Mouse (Mus musculus): ENCODE measurements at regions not wholly inside any gene's neighbourhood (a gene's known extent, or its start where the extent isn't known, plus 50 kb on each side); places are given as distances from the start of the nearest gene placed in this dataset.

DNA sequence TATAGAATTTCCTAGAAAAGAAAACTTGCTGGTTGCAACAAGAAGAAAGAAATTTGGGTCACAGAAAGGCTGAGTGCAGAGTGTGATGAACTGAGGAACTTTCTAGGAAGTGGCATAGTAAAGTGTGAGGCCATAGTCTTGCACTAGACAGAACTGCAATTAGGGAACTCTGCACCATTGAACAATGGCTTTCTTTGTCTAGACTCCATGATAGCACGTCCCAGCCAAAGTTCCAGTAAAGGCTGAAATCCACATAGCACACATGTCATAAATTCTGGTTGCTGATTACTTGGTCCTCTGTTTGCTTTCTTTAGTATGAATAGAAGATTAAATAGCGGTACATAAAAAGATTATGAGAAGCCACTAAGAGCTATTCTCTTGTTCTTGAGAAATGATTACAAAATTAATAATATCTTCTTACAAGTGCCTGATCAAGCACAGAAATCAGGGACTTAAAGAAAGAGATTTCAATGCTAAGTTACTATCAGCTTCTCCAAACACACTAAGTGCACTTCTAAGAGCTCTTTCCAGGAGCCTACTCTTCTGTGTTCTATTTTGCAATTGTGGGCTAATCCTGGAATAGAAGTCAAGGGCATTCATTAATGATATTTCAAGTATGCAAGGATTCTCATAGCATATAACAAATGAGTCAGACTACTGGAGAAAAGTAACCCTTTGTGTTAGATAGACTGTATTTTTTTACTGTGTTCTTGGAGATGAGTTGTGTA is 3233.4 kb upstream of the Gm6569 start:
- Histone ChIP-seq H3K9me3 (ENCODE audit: low read length) (no peaks in the 10 kb centered on the region), H3K36me3 (ENCODE audit: insufficient read depth) (no peaks in the 10 kb centered on the region), H3K27ac (ENCODE audit: low read depth, low read length) (no peak overlapping the region), H3K4me2 (ENCODE audit: low read depth) (no peak overlapping the region), H3K9ac (no peak overlapping the region), H3K27me3 (ENCODE audit: insufficient read depth, low read length) (no peaks in the 10 kb centered on the region), H3K4me1 (ENCODE audit: insufficient read depth) (no peaks in the 10 kb centered on the region), H3K4me3 (ENCODE audit: low read depth, low read length) (no peak overlapping the region)
- no peak for TF ChIP-seq CTCF (IDR thresholded peaks at IDR 0.05; ENCODE audit: low read depth)
- ATAC-seq (no peak), DNase-seq (no peak)
- WGBS: 56% methylated on average over 2 of the region's 2 CpGs

DNA sequence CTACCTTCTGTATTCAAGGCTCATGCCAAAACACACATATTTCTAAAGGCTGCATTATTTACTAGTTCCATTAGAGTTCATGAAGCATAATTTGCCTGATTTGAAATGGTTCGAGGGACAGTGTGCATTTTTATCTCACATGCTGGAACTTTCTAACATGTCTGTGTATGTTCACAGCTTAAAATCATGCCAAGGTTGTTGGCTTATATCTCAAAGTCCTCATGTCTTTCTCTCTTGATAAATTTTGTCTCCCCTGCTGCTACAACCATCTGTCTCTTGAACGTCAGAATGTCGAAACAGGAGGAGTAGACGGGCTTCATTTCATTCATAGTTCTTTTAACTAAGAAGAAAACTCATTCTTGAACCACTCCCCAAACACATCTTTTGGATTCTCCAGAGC is 3229.1 kb upstream of the Gm6569 start:
- Histone ChIP-seq H3K27ac (ENCODE audit: low read depth, low read length) (no peak overlapping the region), H3K9me3 (ENCODE audit: low read length) (no peaks in the 10 kb centered on the region), H3K4me2 (ENCODE audit: low read depth) (no peak overlapping the region), H3K9ac (no peak overlapping the region), H3K4me3 (ENCODE audit: low read depth, low read length) (no peak overlapping the region), H3K36me3 (ENCODE audit: insufficient read depth) (no peaks in the 10 kb centered on the region), H3K4me1 (ENCODE audit: insufficient read depth) (no peaks in the 10 kb centered on the region), H3K27me3 (ENCODE audit: insufficient read depth, low read length) (no peaks in the 10 kb centered on the region)
- no peak for TF ChIP-seq CTCF (IDR thresholded peaks at IDR 0.05; ENCODE audit: low read depth)
- ATAC-seq (no peak; the same call in 1 of the 2 replicates), DNase-seq (peak; percentile 74)
- 55% methylated on average over 4 of the region's 4 CpGs for whole genome bisulfite sequencing

DNA sequence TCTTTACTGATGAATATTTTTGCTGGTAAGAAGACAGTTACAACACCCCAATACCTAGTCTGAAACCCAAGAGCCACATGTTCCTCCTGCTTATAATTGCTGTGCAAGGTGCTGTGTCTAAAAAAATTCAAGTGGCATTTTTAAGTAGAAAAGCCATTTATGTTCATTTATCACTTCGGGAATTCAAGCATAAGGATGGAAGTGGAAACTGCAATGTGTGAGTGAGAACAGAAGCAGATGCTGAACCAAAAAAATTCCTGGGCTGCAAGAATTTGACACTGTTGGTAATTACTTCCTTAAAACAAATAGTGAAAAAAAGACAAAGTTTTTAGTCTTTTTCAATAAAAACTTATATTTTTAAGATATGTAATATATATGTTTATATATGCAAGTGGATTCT is 3227.5 kb upstream of the Gm6569 start:
- no peak overlapping the region for H3K4me3 ChIP-seq (ENCODE audit: low read depth, low read length)
- no peak overlapping the region for H3K9ac ChIP-seq
- 62% methylated on average over 1 of the region's 1 CpGs for WGBS
- DNase-seq: peak; percentile 55
- no peak overlapping the region for H3K4me2 ChIP-seq (ENCODE audit: low read depth)
- no peak for TF ChIP-seq CTCF (IDR thresholded peaks at IDR 0.05; ENCODE audit: low read depth)
- no peaks in the 10 kb centered on the region for H3K9me3 ChIP-seq (ENCODE audit: low read length)
- H3K27me3 ChIP-seq (ENCODE audit: insufficient read depth, low read length): no peaks in the 10 kb centered on the region
- no peak overlapping the region for H3K27ac ChIP-seq (ENCODE audit: low read depth, low read length)
- no peaks in the 10 kb centered on the region for H3K4me1 ChIP-seq (ENCODE audit: insufficient read depth)
- no peak for ATAC-seq
- H3K36me3 ChIP-seq (ENCODE audit: insufficient read depth): no peaks in the 10 kb centered on the region

DNA sequence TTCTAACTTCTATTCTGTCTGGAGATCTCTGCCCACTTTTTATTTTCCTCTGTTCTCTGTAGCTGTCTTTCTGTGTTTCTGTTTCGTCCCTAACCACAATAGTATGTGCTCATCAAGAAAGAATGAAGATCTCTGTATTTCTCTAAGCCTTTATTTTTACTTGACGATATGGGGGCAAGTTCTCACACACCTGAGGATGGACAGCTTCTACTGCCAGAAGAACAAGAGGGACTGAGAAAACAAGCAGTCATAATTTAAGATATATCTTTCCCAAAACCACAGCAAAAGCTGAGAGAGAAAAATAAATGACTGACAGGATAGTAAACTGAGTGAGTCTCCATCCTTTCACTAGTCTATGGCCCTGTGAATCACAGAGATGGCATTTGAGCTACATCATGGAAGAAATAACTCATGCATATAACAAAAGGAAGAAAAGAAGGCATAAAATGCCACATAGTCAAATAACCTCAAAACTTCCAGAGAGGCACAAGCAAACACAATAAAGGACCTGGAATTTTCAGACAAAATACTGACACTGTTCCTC is 3216.2 kb upstream of the Gm6569 start:
- 77% methylated on average over 2 of the region's 2 CpGs for WGBS
- no peaks in the 10 kb centered on the region for H3K27me3 ChIP-seq (ENCODE audit: insufficient read depth, low read length)
- H3K9ac ChIP-seq: no peak overlapping the region
- ATAC-seq (no peak), DNase-seq (no peak)
- H3K4me2 ChIP-seq (ENCODE audit: low read depth): no peak overlapping the region
- H3K27ac ChIP-seq (ENCODE audit: low read depth, low read length): no peak overlapping the region
- H3K4me3 ChIP-seq (ENCODE audit: low read depth, low read length): no peak overlapping the region
- H3K36me3 ChIP-seq (ENCODE audit: insufficient read depth): no peaks in the 10 kb centered on the region
- no peaks in the 10 kb centered on the region for H3K4me1 ChIP-seq (ENCODE audit: insufficient read depth)
- H3K9me3 ChIP-seq (ENCODE audit: low read length): no peaks in the 10 kb centered on the region
- TF ChIP-seq CTCF (IDR thresholded peaks at IDR 0.05; ENCODE audit: low read depth): no peak

DNA sequence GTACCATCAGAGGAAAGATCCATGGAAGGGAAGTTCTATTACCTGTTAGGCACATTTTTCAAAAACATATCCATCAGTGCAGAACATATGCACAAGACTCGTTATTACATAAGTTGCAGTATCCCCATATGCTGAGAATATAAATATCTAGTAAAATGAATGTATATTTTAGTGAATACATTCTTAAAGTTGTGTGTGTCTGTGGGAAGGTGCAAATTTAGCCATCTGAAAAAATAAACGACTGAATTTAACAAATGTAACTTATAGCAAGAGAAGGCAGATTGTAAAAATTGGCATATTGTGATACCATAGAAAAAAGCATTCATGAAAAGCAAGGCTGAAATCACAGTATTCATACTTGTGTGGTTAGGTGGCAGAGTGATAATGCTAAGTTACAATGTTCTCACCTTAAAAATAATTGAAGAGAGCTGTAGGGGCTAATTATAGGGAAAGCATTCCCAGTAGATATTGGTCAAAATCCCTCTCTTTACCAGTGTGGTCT is 3193.3 kb upstream of the Gm6569 start:
- Histone ChIP-seq H3K4me2 (ENCODE audit: low read depth) (no peak overlapping the region), H3K4me3 (ENCODE audit: low read depth, low read length) (no peak overlapping the region), H3K36me3 (ENCODE audit: insufficient read depth) (no peaks in the 10 kb centered on the region), H3K27me3 (ENCODE audit: insufficient read depth, low read length) (no peaks in the 10 kb centered on the region), H3K9ac (no peak overlapping the region), H3K9me3 (ENCODE audit: low read length) (no peaks in the 10 kb centered on the region), H3K27ac (ENCODE audit: low read depth, low read length) (no peak overlapping the region), H3K4me1 (ENCODE audit: insufficient read depth) (no peaks in the 10 kb centered on the region)
- no peak for TF ChIP-seq CTCF (IDR thresholded peaks at IDR 0.05; ENCODE audit: low read depth)
- DNase-seq (no peak), ATAC-seq (no peak)
- 71% methylated on average over 2 of the region's 2 CpGs for WGBS

DNA sequence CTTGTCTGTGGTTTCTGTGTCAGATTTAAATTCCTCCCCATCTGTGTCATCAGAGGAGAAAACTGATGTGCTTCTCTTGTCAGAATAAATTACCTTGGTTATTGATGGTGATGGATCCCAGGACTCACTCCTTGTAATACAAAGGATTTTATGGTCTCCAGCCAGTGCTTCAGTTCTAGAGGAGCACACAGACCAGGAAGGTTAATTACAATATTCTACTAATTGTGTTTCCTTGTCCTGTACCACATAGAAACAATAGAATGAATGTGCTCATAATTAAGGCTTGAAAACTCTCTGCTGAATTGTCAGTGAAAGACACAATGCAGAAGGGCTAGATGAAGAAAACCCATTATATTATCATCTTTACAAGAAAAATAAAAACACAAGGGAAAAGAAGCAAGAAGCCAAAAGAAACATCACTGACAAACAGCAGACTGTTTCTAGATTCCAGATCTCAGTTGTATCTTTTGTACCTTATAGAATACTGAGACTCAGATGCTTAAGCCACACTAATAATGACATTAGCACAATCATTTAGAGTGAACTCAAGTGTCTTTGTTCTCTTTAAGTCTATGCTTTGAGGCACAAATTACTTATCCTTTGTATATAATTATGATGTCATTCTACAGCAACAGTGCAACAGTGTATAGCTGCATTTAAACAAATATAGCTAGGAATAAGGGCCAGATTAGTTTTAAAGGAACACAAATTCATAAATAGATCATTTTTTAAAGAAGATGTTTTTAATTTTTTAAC is 3189.7 kb upstream of the Gm6569 start:
- no peak overlapping the region for H3K9ac ChIP-seq
- no peak overlapping the region for H3K4me3 ChIP-seq (ENCODE audit: low read depth, low read length)
- no peaks in the 10 kb centered on the region for H3K36me3 ChIP-seq (ENCODE audit: insufficient read depth)
- no peak for TF ChIP-seq CTCF (IDR thresholded peaks at IDR 0.05; ENCODE audit: low read depth)
- DNase-seq (no peak), ATAC-seq (no peak)
- no peak overlapping the region for H3K27ac ChIP-seq (ENCODE audit: low read depth, low read length)
- no peak overlapping the region for H3K4me2 ChIP-seq (ENCODE audit: low read depth)
- no peaks in the 10 kb centered on the region for H3K27me3 ChIP-seq (ENCODE audit: insufficient read depth, low read length)
- H3K9me3 ChIP-seq (ENCODE audit: low read length): no peaks in the 10 kb centered on the region
- H3K4me1 ChIP-seq (ENCODE audit: insufficient read depth): no peaks in the 10 kb centered on the region

DNA sequence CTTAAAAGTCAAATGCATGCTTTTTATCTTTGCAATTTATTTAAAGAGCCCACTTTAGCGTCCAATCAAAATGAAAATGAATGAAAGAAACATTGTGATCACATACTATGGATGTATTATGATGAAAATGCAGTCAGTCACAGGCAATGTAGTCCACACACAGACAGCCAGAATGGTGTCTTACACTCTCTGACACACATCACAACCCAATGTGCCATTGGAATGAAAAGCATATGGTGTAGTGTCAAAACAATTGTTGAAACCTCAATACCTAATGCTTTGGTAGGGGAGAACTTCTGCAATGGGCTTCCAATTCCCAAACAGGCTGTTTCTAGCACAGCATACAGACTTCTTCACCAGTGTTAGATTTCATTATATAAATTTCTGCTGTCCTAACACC is 3158.8 kb upstream of the Gm6569 start:
- Histone ChIP-seq H3K4me3 (ENCODE audit: low read depth, low read length) (no peak overlapping the region), H3K36me3 (ENCODE audit: insufficient read depth) (no peaks in the 10 kb centered on the region), H3K27me3 (ENCODE audit: insufficient read depth, low read length) (no peaks in the 10 kb centered on the region), H3K4me1 (ENCODE audit: insufficient read depth) (no peaks in the 10 kb centered on the region), H3K4me2 (ENCODE audit: low read depth) (no peak overlapping the region), H3K9me3 (ENCODE audit: low read length) (no peaks in the 10 kb centered on the region), H3K27ac (ENCODE audit: low read depth, low read length) (no peak overlapping the region), H3K9ac (no peak overlapping the region)
- 57% methylated on average over 1 of the region's 1 CpGs for WGBS
- DNase-seq: peak; percentile 6
- no peak for TF ChIP-seq CTCF (IDR thresholded peaks at IDR 0.05; ENCODE audit: low read depth)
- ATAC-seq: 0 out of 2 replicates have a peak, but pooled peaks have one; percentile 25
